Mouse (Mus musculus) frontal cortex, postnatal 25 days (tissue): ENCODE measurements around the gene Cnih3.

ENCODE experiments used
- DNase-seq, 2 experiments: peaks; one replicate each; pipeline ENCODE4 v3.0.0; 2022; ENCODE audit warnings: low spot score in 2 of 2

The Cnih3 gene

DNA sequence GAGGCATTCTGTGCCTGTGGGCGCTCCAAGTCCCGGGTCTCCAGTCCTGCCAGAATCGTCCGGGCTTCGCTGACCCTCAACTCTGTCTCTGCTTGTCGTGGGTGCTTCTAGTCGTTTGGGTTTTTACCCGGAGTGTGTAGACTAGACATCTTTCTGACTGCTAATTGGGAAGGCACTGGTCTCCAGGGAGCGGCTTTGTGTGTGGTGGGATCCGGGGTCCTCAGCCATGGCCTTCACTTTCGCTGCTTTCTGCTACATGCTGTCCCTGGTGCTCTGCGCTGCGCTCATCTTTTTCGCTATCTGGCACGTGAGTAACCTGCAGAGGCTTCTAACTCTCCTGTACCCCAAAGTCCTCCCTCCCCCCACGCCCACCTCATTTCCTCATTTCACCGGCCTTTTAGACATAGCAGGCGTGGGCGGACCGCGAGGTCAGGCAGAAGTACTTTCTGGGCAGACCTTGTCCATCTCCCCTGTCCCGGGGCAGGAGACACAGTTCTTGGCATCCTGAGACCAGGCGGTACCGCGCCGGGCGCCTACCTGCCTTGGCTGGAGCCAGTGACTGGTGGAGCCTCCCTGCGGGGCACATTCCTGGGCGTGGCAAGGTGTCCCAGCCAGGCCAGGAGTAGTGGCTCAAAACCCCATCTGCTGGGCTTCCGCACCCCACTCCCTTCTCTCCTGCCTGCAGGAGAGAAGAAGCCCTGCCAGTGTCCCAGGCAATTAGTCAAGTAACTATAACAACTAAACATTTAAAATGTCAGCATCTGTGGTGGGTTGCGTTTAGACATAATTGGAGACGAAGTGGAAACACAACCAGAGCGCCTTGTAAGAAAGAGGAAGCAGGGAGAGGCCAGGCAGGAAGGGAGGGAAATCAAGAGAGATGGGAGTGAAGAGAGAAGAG lies 1.0 kb downstream of the Cnih3 start:
- no peak for DNase-seq

DNA sequence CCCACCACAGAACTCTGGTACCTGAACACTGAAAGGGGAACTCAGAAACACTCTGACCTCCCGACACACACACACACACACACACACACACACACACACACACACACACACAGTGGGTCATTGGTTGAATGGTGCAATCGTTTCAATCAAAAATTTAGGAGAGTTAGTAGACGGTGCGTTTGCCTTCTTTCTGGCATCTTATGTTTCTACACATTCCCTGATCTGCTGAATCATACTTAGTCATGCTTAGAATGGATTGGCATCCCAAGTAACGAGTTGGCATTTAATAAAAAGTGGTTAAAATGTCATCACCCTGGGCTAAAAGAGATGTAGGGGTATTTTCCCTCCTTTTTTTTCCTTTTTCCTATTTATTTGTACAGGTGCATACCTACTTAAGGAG lies 3.3 kb downstream of the Cnih3 start:
- no peak for DNase-seq

GRCm38 (mm10) chr1:181357870-181358269 lies 5.4 kb downstream of the Cnih3 start:
- DNase-seq: no peak

- DNase-seq: no peak
Observed at GRCm38 (mm10) chr1:181358526-181358925, 6.1 kb downstream of the Cnih3 start.

DNA sequence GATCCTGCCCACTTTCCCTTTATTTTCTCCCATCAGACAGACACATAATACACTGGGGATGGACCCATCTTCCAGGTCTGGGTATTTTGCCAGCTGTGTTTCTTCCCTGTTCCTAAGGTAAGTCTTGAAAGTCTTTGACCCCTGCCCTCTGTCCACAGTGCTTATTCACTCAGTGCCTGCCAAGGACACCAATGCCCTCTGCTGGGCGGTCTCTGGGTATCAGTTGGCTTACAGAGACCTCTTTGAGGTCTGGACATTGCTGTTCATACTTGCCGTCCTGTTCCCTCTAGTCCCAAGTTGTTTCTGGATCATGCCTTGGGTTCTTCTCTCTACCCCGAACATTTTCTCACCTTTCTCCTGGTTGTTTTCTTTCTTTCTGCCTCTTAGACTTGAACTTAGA lies 8.3 kb downstream of the Cnih3 start:
- DNase-seq: no peak

DNA sequence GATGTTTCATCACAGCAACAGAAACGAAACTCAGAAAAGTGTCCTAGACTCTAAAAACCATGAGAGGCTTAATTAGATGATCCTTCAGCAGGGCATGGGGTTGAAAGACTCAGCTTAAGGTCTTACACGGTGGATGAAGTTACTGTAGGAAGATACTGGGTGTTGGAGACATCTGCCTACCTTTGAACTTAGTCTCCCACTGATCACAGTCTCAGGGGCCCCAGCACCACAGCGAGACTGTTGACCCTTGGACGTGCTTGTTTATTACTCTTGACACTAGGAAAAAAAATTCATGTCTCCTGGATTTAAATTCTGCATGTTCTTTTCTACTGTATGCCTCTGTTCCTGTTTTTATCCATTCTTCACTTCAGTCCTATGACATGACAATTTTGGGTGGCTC lies 11.6 kb downstream of the Cnih3 start:
- no peak for DNase-seq

DNA sequence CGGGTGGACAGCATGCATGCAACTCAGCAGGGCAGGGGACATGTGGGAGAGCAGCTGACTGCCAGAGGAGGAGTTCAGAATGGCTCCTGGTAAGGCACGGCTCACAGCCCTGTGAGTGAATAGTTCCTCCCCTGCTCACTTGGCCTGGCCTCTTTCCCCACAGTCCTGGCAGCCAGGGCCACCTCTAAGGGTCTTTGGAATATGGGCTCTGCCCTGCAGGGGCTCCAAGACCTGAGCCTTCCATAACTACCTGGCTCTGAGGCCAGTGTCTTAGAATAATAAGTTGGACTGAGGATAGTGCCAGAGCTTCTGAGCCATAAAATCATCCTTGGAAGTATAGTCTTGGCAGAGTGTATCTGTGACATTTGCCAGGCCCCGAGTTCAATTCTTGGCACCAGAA lies 12.9 kb downstream of the Cnih3 start:
- no peak for DNase-seq

- peak in 1 of 2 experiments; percentile 36 for DNase-seq
Observed at GRCm38 (mm10) chr1:181368789-181369570, 16.6 kb downstream of the Cnih3 start.

DNA sequence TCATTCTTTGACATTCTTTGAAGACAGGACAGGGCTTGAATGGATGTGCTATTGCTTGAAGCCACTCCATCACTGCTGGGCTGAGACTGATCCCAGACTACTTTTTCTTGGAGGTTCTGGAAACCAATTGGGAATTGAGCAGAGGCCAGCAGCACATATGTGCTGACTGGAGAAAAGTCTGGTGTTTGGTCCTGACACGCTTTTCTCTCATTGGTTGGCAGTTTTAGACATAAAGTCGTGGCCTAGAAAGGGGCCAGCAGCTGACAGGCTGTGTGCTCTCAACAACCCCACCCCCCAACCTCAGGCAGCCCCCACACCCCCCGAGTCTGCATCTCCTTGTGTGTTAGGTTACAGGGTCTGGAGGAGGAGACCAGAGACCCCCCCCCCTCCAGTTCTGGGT lies 17.9 kb downstream of the Cnih3 start:
- DNase-seq: no peak

DNA sequence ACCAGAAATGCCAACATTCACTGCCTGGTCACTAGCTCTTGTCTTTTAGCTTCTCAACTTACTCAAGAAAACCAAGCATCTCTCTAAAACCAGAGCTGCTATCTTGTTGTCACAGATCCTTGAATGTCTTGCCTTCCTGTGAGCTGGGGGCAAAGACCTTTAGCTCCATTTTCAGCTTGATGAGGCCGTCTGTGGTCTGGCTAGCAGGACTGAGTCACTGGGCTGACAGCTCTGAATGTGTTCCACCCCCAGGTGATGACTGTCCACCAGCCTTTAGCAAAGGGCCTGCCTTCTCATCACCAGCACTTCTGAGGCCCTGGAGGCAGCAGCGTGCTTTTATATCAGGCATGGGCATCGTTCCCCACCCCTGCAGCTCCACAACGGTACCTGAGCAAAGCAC lies 18.8 kb downstream of the Cnih3 start:
- no peak for DNase-seq

DNA sequence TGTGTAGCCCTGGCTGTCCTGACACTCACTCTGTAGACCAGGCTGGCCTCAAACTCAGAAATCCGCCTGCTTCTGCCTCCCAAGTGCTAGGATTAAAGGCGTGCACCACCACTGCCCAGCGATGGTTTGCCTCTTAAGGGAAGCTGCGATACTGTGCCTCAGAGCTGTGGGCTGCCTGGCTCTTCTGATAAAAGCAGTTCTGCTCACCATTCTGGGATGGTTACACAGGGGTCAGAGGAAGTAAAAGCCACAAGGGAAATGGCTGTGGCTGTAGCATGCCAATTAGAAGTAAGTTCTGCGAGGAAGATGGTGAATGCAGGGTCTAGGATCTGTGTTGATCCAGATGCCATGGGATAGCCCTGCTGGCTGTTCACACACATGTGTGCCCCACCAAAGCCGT lies 19.9 kb downstream of the Cnih3 start:
- no peak for DNase-seq

- DNase-seq: no peak
Observed at GRCm38 (mm10) chr1:181374627-181375374, 22.4 kb downstream of the Cnih3 start.

DNA sequence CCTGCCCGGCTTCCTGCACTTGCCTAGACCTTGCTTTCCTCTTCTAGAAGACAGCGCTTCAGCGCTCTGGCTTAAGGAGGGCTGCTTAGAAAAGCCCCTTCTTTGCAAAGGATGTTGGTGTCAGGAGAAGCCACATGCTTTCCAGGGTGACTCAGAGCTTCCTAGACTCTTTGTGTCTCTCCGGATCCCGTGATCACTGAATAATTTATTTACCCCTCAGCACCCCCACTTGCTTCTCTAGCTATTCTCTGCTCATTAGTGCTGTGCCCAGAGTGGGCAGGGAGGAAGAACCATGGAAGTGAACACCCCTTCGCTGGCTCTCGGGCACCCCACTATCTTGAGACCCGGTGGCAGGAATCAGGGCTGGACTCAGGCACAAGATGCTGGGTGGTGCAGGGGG lies 24.0 kb downstream of the Cnih3 start:
- DNase-seq: no peak

DNA sequence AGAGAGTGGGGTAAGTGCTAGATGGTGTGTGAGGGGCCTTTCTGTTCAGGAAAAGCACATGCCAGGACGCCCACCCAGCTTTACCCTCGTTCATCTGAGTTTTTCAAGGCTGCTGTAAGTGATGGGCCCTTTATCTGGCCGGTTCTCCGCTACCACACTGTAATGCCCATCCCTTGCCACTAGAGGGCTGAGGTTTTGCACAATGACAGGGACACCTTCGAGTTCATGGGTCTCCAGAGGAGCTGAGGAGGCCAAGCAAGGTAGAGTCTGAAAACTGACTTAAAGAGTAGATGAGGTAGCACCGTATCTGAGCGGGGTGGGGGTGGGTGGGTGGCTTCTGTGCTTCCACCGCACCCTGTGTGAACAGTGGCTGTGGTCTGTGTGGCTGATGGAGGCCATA lies 27.2 kb downstream of the Cnih3 start:
- no peak for DNase-seq

DNA sequence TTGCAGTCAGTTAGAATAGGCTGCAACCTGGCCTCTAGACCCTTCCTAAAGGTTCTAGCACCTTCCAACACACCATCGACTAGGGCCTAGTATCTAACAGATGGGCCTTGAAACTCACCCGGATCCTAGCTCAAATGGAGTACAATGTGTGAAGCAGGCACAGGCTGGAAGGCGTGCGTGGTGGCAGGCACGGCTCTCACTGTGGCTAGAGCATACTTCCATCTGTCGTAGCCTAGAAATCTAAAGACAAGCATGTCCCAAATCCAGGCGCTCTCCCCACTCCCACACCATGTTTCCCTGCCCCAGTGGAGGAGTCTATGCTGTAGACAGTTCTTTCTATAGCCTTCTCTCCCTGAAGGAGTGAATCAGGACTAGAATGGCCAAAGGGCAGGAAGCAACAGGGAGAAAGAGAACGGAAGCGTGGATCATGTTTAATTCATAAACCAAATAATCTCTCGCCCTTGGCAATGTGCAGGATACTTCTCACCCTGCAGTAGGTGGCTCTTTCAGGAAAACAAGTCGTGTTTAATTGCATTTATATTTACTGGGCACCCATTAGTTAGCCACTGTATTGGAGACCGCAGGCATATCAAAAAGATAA lies 29.1 kb downstream of the Cnih3 start:
- peak; percentile 31 to 52 for DNase-seq

DNA sequence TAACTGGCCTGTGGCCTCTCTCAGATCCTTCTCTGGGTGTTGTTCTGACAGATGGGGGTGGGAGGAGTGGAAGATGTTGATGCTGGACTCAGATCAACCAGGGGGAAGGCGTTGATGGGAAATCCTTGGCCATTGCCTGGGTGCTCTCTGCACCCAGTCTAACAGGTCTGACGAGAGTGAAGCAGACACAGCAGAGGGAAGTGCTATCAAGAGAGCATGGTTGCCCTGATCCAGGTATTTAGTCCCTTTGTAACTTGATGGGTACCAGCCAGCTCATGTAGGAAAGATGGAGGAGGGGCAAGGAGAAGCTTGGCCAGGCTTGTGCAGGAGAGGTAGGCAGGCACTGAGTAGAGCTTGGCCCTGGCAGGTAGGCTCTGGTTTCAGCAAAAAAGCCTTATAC lies 36.8 kb downstream of the Cnih3 start:
- no peak for DNase-seq

- no peak for DNase-seq
Observed at GRCm38 (mm10) chr1:181392489-181392888, 40.1 kb downstream of the Cnih3 start.

DNA sequence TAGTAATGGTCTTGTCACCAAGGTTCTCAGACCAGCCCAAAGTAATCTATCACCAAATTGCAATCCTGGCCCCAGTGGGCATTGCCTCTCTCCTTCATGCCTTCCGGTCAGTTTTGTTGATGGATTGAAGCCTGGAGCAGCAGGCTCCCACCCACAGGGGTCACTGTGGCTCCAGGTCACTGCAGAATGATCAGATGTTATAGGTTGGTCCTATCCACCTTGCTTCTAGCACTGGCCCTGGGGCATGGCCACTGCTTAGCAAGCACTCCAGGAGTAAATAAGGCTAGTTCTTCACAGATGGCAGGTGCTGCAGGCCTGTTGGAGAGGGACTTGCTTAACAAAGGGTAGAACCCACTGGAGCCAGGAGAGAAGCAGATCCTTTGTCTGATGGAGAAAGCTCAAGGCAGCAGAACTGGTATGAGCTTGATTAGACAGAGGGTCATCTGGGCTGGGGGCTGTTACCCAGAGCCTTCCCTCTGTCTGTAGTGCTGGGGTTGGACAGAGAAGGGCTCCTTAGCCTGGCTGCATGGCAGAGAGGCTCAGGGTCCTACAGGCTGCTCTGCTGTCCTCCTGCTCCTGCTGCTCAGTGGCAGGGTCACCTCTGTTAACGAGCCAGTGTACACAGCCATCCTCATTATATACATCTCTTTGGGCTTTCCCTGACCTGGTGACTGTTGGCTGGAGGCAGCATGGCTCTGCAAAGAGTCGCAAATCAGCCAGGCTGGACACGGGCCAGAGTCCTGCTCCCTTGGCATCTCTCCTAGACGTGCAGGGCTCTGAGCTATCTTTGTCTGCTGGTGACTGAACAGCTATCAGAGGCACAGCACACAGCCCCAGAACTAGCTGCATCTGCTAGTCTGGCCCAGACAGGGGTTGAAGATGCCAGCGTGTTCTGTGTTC lies 41.1 kb downstream of the Cnih3 start:
- DNase-seq: peak; percentile 45 to 56

DNA sequence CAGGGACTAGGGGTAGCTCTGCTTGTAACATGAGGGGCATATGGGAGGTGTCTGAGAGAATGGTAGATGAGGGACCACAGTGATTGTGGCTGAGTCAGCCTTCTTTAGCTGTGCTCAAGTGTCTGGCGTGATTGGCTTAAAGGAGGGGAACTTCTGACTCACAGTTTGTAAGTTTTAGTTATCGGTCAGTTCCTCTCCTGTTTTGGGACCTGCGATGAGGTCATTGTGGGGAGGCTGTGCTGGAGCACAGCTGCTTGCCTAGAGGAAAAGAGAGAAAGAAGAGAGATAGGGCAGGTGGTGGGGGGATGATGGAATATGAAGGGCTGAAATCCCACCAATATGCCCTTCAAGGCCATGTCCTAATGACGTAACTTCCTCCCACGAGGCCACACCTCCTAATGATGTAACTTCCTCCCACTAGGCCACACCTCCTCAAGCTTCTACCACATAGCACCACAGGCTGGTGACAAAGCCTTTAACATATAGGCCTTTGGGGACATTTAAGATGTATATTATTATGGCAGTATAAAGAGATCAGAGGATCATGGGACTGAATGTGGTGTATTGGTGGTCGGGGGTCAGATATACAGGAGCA lies 42.9 kb downstream of the Cnih3 start:
- DNase-seq: no peak

GRCm38 (mm10) chr1:181399179-181399578 lies 46.8 kb downstream of the Cnih3 start:
- no peak for DNase-seq
